Mouse (Mus musculus) bone marrow, adult 2 months (tissue): ENCODE measurements at regions not wholly inside any gene's neighbourhood (a gene's known extent, or its start where the extent isn't known, plus 50 kb on each side); places are given as distances from the start of the nearest gene placed in this dataset.

Source experiments
- CTCF ChIP-seq: fragments of 200-500 bp; IDR thresholded peaks from 2 replicates; pipeline ENCODE4 v1.5.1; 2011; ENCODE audit warnings: low read length, control low read depth; ENCODE audit not compliant: control insufficient read depth, insufficient read depth
- POLR2A ChIP-seq: fragments of 200-500 bp; IDR thresholded peaks from 2 replicates; pipeline ENCODE4 v1.6.1; 2011; ENCODE audit warnings: low read depth, mild to moderate bottlenecking, control low read depth, low read length, borderline replicate concordance; ENCODE audit not compliant: control insufficient read depth

DNA sequence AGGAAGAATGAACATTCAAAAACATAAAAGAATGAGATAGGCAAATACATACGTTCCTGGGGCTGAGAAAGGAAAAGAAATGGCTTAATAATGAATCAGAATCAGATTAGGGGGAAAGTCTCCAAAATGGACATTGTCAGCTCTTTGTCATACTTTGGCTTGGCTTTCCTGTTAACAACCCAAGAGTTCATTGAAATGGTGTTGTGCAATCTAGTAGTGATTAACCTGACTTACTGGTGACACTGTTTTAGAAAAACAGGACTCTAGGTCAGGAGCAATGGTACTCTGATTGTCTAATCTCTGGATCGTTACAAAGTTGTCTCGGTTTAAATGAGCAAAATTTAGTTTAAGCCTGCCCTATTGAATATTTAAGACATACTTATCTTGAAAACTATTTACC is 119.5 kb upstream of the Dph6 start:
- no peak for TF ChIP-seq CTCF
- no peak for TF ChIP-seq POLR2A
